Mouse (Mus musculus) E14TG2a.4 (cell line): ENCODE data around the gene Myo1e.

ENCODE experiments used
- H3K27me3 ChIP-seq: 2 replicates; pipeline ENCODE4 v1.6.1; 2014; ENCODE audit warnings: low read length, control low read depth; ENCODE audit not compliant: insufficient read depth
- H3K36me3 ChIP-seq: 2 replicates; pipeline ENCODE4 v1.6.1; 2014; ENCODE audit warnings: low read length, control low read depth; ENCODE audit not compliant: insufficient read depth
- H3K4me1 ChIP-seq: replicated peaks from 2 replicates; pipeline ENCODE4 v1.6.1; 2014; ENCODE audit warnings: low read depth, low read length, control low read depth
- H3K4me3 ChIP-seq: replicated peaks from 2 replicates; pipeline ENCODE4 v1.5.1; 2014; ENCODE audit warnings: mild to moderate bottlenecking, low read length
- H3K9me3 ChIP-seq: 2 replicates; pipeline ENCODE4 v1.6.1; 2014; ENCODE audit warnings: low read length, control low read depth
- CTCF ChIP-seq: conservative IDR thresholded peaks from 2 replicates; pipeline ENCODE4 v1.5.1; 2014; ENCODE audit warnings: low read length
- NANOG ChIP-seq: IDR thresholded peaks from 2 replicates; pipeline ENCODE4 v1.6.1; 2014; ENCODE audit warnings: borderline replicate concordance, low read length, mixed read lengths
- POU5F1 ChIP-seq: IDR thresholded peaks from 2 replicates; pipeline ENCODE4 v1.6.1; 2014; ENCODE audit warnings: low read length, borderline replicate concordance

Myo1e gene

GRCm38 (mm10) chr9:70263134-70263533, 56.0 kb downstream of the Myo1e start:
- H3K36me3 ChIP-seq, result peaks cover 8% of the 10 kb centered on the region; the same call in 1 of the 2 replicates
- H3K4me3 ChIP-seq, result no peak overlapping the region

GRCm38 (mm10) chr9:70263735-70264134, 56.6 kb downstream of the Myo1e start:
- Histone ChIP-seq H3K27me3 (no peaks in the 10 kb centered on the region), H3K36me3 (peaks cover 8% of the 10 kb centered on the region; the same call in 1 of the 2 replicates), H3K4me3 (no peak overlapping the region), H3K9me3 (peaks cover 17% of the 10 kb centered on the region), H3K4me1 (peaks cover 74% of the 10 kb centered on the region)
- no peak for TF ChIP-seq CTCF

More at GRCm38 (mm10) chr9:70263134-70263533, 56.0 kb downstream of the Myo1e start:
- H3K27me3 ChIP-seq, result no peaks in the 10 kb centered on the region
- TF ChIP-seq NANOG (no peak), POU5F1 (no peak), CTCF (no peak)
- H3K9me3 ChIP-seq, result peaks cover 17% of the 10 kb centered on the region
- H3K4me1 ChIP-seq, result peaks cover 76% of the 10 kb centered on the region

GRCm38 (mm10) chr9:70265513-70265912, 58.4 kb downstream of the Myo1e start:
- peaks cover 71% of the 10 kb centered on the region for H3K4me1 ChIP-seq
- TF ChIP-seq NANOG, result no peak
- no peak for TF ChIP-seq CTCF
- TF ChIP-seq POU5F1, result no peak
- H3K4me3 ChIP-seq, result no peak overlapping the region
- H3K9me3 ChIP-seq, result peaks cover 17% of the 10 kb centered on the region
- no peaks in the 10 kb centered on the region for H3K27me3 ChIP-seq
- peaks cover 8% of the 10 kb centered on the region; the same call in 1 of the 2 replicates for H3K36me3 ChIP-seq

- H3K36me3 ChIP-seq, result peaks cover 8% of the 10 kb centered on the region; the same call in 1 of the 2 replicates
- TF ChIP-seq POU5F1 (no peak), CTCF (no peak), NANOG (no peak)
- no peaks in the 10 kb centered on the region for H3K27me3 ChIP-seq
- H3K9me3 ChIP-seq, result peaks cover 17% of the 10 kb centered on the region
- H3K4me1 ChIP-seq, result peaks cover 71% of the 10 kb centered on the region
- no peak overlapping the region for H3K4me3 ChIP-seq
These were observed 59.0 kb downstream of the Myo1e start for GRCm38 (mm10) chr9:70266186-70266585.

- Histone ChIP-seq H3K4me1 (peaks cover 69% of the 10 kb centered on the region), H3K4me3 (no peak overlapping the region), H3K9me3 (peaks cover 17% of the 10 kb centered on the region), H3K27me3 (no peaks in the 10 kb centered on the region), H3K36me3 (peaks cover 8% of the 10 kb centered on the region; the same call in 1 of the 2 replicates)
- TF ChIP-seq POU5F1 (no peak), CTCF (no peak), NANOG (no peak)
These were observed 60.0 kb downstream of the Myo1e start for GRCm38 (mm10) chr9:70267108-70267507.

- Histone ChIP-seq H3K4me3 (no peak overlapping the region), H3K36me3 (no peaks in the 10 kb centered on the region)
- TF ChIP-seq CTCF (no peak), NANOG (no peak), POU5F1 (no peak)
These were observed 62.2 kb downstream of the Myo1e start for GRCm38 (mm10) chr9:70269349-70269748.

GRCm38 (mm10) chr9:70270468-70270867, 63.3 kb downstream of the Myo1e start:
- Histone ChIP-seq H3K36me3 (no peaks in the 10 kb centered on the region), H3K4me1 (peaks cover 75% of the 10 kb centered on the region), H3K4me3 (no peak overlapping the region), H3K27me3 (no peaks in the 10 kb centered on the region), H3K9me3 (no peaks in the 10 kb centered on the region)
- TF ChIP-seq POU5F1 (no peak), NANOG (no peak), CTCF (no peak)

More at GRCm38 (mm10) chr9:70269349-70269748, 62.2 kb downstream of the Myo1e start:
- Histone ChIP-seq H3K27me3 (no peaks in the 10 kb centered on the region), H3K4me1 (peaks cover 74% of the 10 kb centered on the region), H3K9me3 (peaks cover 2% of the 10 kb centered on the region; the same call in 1 of the 2 replicates)

GRCm38 (mm10) chr9:70271137-70271536, 64.0 kb downstream of the Myo1e start:
- Histone ChIP-seq H3K4me1 (peaks cover 75% of the 10 kb centered on the region), H3K4me3 (no peak overlapping the region)
- TF ChIP-seq POU5F1 (no peak), CTCF (no peak), NANOG (no peak)

GRCm38 (mm10) chr9:70271631-70272030, 64.5 kb downstream of the Myo1e start:
- Histone ChIP-seq H3K36me3 (no peaks in the 10 kb centered on the region), H3K4me1 (peaks cover 75% of the 10 kb centered on the region), H3K9me3 (no peaks in the 10 kb centered on the region), H3K27me3 (no peaks in the 10 kb centered on the region), H3K4me3 (no peak overlapping the region)
- TF ChIP-seq POU5F1, result no peak
- no peak for TF ChIP-seq CTCF
- no peak for TF ChIP-seq NANOG

More at GRCm38 (mm10) chr9:70271137-70271536, 64.0 kb downstream of the Myo1e start:
- H3K9me3 ChIP-seq, result no peaks in the 10 kb centered on the region
- no peaks in the 10 kb centered on the region for H3K27me3 ChIP-seq
- H3K36me3 ChIP-seq, result no peaks in the 10 kb centered on the region
